25 mouse cellular contexts compared by ENCODE assay signal in the genomic region with DNA sequence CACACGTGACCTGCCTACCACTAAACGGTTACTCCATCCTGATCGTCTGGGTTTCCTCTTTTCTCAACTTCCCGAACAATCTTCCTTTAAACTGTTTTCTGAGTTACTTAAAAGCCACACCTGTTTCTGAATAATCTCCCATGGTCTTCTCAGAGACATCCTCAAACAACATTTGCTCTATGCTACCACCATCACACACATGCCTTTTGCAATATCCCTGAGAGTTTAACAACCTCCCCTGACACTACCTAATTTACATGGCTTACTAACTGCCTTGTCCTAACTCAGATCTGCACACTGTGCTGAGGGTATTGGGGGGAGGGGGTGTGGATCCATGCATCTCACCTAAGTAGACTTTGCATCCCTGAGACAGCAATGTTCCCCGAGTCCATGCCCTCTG.
"Had no signal": no experiment of that assay in that cellular context is flagged by ENCODE, and none has a peak within 500 bp of the region (broad histone marks: within the 10 kb centered on the region; RNA-seq: fewer than 3 reads in every experiment).

No protein-coding gene starts in this region.

- H3K27me3 ChIP-seq: heart, embryonic 13.5 days; heart, embryonic 15.5 days; hindbrain, embryonic 13.5 days; hindbrain, embryonic 15.5 days; limb, embryonic 15.5 days; liver, embryonic 12.5 days had no signal

- ATAC-seq: hindbrain, postnatal 0 days; intestine, postnatal 0 days; liver, embryonic 12.5 days had no signal

- H3K4me3 ChIP-seq: gastrocnemius, adult 2 months; heart, adult 2 months; heart, embryonic 13.5 days; heart, embryonic 15.5 days; hindbrain, embryonic 13.5 days; hindbrain, embryonic 15.5 days; kidney, embryonic 15.5 days; layer of hippocampus, adult 2 months; left cerebral cortex, adult 2 months; limb, embryonic 13.5 days; limb, embryonic 15.5 days; liver, embryonic 12.5 days had no signal

- H3K4me2 ChIP-seq: heart, embryonic 11.5 days; heart, embryonic 13.5 days; heart, embryonic 15.5 days; hindbrain, embryonic 13.5 days; hindbrain, embryonic 15.5 days; kidney, embryonic 15.5 days; limb, embryonic 13.5 days; limb, embryonic 15.5 days; liver, embryonic 12.5 days had no signal

- H3K9ac ChIP-seq: heart, embryonic 13.5 days; heart, embryonic 15.5 days; hindbrain, embryonic 13.5 days; hindbrain, embryonic 15.5 days; kidney, embryonic 15.5 days; limb, embryonic 13.5 days; limb, embryonic 15.5 days; liver, embryonic 12.5 days; liver, embryonic 14.5 days had no signal

- H3K36me3 ChIP-seq: heart, embryonic 13.5 days; heart, embryonic 15.5 days; hindbrain, embryonic 13.5 days; hindbrain, embryonic 15.5 days; kidney, embryonic 15.5 days; limb, embryonic 13.5 days; limb, embryonic 15.5 days; liver, embryonic 12.5 days had no signal

- H3K4me1 ChIP-seq: hindbrain, embryonic 15.5 days; limb, embryonic 15.5 days had no signal

- DNase-seq: gastrocnemius, adult 2 months; gastrocnemius, postnatal 10 days; gastrocnemius, postnatal 25 days; heart, adult 2 months; heart, postnatal 14 days; heart, postnatal 36 days; kidney, adult 18-20 months; kidney, adult 8-10 months; kidney, postnatal 25 days; left cerebral cortex, postnatal 4 days had no signal

- H3K27ac ChIP-seq: gastrocnemius, adult 2 months; heart, adult 2 months; heart, embryonic 13.5 days; heart, embryonic 15.5 days; hindbrain, embryonic 13.5 days; hindbrain, embryonic 15.5 days; hindbrain, postnatal 0 days; kidney, embryonic 15.5 days; kidney, postnatal 0 days; layer of hippocampus, adult 2 months; left cerebral cortex, adult 2 months; limb, embryonic 13.5 days; limb, embryonic 15.5 days; liver, embryonic 12.5 days; liver, embryonic 14.5 days had no signal

- H3K9me3 ChIP-seq: heart, embryonic 13.5 days; heart, embryonic 15.5 days; hindbrain, embryonic 13.5 days; hindbrain, embryonic 15.5 days; kidney, embryonic 15.5 days; limb, embryonic 13.5 days; limb, embryonic 15.5 days; liver, embryonic 12.5 days had no signal
